Mouse (Mus musculus) heart, embryonic 15.5 days (tissue): ENCODE results near the gene Sfxn5. TPM values are rescaled to one million over a fixed set of nuclear protein-coding genes. Genes with fewer than 3 reads are reported as not detected.

ENCODE experiments used
- ATAC-seq: fragments of 200-750 bp; cut with Nextera tagmentation; replicated peaks from 2 replicates; pipeline ENCODE4 v1.8.0; 2017; ENCODE audit warnings: low read depth, moderate TSS enrichment; ENCODE audit not compliant: insufficient number of reproducible peaks, insufficient read depth, low FRiP score
- H3K27ac ChIP-seq: fragments of 300-500 bp; sonication (generic); 2 replicates; pipeline ENCODE4 v1.5.1; 2015; ENCODE audit warnings: mild to moderate bottlenecking, inconsistent platforms
- H3K27me3 ChIP-seq: fragments of 300-500 bp; sonication (generic); 2 replicates; pipeline ENCODE4 v1.6.1; 2015; ENCODE audit warnings: inconsistent platforms
- H3K36me3 ChIP-seq: fragments of 300-500 bp; sonication (generic); 2 replicates; pipeline ENCODE4 v1.6.1; 2015; ENCODE audit warnings: mild to moderate bottlenecking, inconsistent platforms
- H3K4me1 ChIP-seq: fragments of 300-500 bp; sonication (generic); replicated peaks from 2 replicates; pipeline ENCODE4 v1.6.1; 2015; ENCODE audit warnings: inconsistent platforms
- H3K4me2 ChIP-seq: fragments of 300-500 bp; sonication (generic); 2 replicates; pipeline ENCODE4 v1.6.1; 2015; ENCODE audit warnings: inconsistent platforms, mild to moderate bottlenecking, moderate library complexity
- H3K4me3 ChIP-seq: fragments of 300-500 bp; sonication (generic); 2 replicates; pipeline ENCODE4 v1.5.1; 2015; ENCODE audit warnings: mild to moderate bottlenecking, inconsistent platforms
- H3K9ac ChIP-seq: fragments of 300-500 bp; sonication (generic); 2 replicates; pipeline ENCODE4 v1.6.1; 2015; ENCODE audit warnings: mild to moderate bottlenecking, inconsistent platforms
- H3K9me3 ChIP-seq: fragments of 300-500 bp; sonication (generic); replicated peaks from 2 replicates; pipeline ENCODE4 v1.6.1; 2016; ENCODE audit warnings: inconsistent platforms
- WGBS: fragments of 180-500 bp; shearing (Covaris S2); methylation state at CpG from one replicate; pipeline ENCODE4 v1.1.7; 2015; ENCODE audit warnings: mixed read lengths; 5-methylcytosine and 5-hydroxymethylcytosine counted together
- polyA plus RNA-seq: library from polyadenylated mRNA; unstranded; fragments of >200 nt; fragmentation: Nextera tagmentation; extraction: Ambion mirVana; gene quantifications from 2 replicates; pipeline ENCODE4 v1.2.1, GENCODE M21; 2015

Sfxn5 gene
- polyA plus RNA-seq, 1 experiment from 2014 or later: 3.7 TPM

DNA sequence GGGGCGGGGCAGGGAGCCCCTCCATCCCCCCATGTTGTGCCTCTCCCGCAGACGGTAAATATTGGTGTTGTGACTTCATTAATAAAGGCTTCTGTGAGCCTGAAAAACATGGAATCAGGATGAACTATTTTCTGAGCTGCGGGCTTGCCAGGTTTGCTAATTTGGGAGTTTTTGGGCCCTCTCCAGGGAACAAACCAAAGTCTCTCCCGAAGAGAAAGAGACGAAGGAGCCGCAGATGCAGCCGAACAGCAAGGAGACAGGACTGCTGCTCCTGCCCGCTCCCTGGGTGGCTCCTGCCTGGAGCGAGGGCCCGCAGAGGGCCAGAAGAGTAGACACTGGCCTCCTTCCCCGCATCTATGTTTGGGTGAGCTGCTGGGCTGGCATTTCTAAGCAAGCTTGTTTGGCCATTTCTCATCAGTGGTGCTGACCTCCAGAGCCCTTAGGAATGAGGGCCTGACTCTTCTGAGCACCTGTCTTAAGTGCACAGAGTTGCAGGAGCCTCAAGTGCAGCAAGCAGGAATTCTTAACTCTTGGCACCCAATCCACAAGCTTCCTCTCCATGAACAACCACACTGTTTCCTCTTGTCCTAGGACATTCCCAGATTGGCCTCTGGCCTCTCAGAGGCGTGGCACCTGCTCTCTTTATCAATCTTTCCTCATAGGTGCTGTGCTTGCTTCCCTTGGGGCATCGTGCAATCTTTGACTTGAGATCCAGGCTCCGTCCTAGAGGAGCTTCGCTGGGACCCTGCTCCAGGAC, 126.9 kb downstream of the Sfxn5 start:
- no peak overlapping the region for H3K4me2 ChIP-seq

DNA sequence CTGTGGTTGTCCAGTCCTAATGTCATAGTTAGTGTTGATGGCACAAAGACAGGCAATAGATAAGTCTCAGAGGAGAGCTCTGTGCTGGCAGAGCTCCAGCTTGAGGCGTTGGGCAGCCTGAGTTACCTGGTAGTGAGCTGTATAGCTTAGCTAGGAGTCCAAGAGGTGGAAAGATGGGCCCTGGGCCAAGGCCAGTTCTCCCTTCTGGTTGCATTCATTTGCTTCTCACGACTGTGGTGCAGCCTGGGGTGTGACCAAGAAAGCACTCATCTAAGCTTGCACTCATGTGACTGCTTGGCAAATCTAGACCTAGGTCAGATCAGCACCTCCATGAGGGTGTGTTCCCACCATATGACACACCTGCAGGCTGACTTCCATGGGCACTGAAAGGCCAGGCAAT, 135.3 kb downstream of the Sfxn5 start:
- 27% methylated on average over 2 of the region's 2 CpGs for WGBS
- H3K9me3 ChIP-seq: no peaks in the 10 kb centered on the region
- H3K27me3 ChIP-seq: peaks cover 73% of the 10 kb centered on the region
- H3K9ac ChIP-seq: no peak overlapping the region
- 0 out of 2 replicates have a peak, but pooled peaks cover 3% of the 10 kb centered on the region for H3K4me1 ChIP-seq
- H3K27ac ChIP-seq: no peak overlapping the region
- H3K36me3 ChIP-seq: no peaks in the 10 kb centered on the region
- H3K4me2 ChIP-seq: no peak overlapping the region
- no peak for ATAC-seq
- no peak overlapping the region for H3K4me3 ChIP-seq

More for the DNA sequence above, 126.9 kb downstream of the Sfxn5 start:
- Histone ChIP-seq H3K4me1 (0 out of 2 replicates have a peak, but pooled peaks cover 5% of the 10 kb centered on the region), H3K9ac (no peak overlapping the region), H3K4me3 (no peak overlapping the region), H3K27me3 (peaks cover 55% of the 10 kb centered on the region), H3K36me3 (no peaks in the 10 kb centered on the region), H3K27ac (no peak overlapping the region), H3K9me3 (no peaks in the 10 kb centered on the region)
- no peak for ATAC-seq
- 39% methylated on average over 16 of the region's 16 CpGs for WGBS

DNA sequence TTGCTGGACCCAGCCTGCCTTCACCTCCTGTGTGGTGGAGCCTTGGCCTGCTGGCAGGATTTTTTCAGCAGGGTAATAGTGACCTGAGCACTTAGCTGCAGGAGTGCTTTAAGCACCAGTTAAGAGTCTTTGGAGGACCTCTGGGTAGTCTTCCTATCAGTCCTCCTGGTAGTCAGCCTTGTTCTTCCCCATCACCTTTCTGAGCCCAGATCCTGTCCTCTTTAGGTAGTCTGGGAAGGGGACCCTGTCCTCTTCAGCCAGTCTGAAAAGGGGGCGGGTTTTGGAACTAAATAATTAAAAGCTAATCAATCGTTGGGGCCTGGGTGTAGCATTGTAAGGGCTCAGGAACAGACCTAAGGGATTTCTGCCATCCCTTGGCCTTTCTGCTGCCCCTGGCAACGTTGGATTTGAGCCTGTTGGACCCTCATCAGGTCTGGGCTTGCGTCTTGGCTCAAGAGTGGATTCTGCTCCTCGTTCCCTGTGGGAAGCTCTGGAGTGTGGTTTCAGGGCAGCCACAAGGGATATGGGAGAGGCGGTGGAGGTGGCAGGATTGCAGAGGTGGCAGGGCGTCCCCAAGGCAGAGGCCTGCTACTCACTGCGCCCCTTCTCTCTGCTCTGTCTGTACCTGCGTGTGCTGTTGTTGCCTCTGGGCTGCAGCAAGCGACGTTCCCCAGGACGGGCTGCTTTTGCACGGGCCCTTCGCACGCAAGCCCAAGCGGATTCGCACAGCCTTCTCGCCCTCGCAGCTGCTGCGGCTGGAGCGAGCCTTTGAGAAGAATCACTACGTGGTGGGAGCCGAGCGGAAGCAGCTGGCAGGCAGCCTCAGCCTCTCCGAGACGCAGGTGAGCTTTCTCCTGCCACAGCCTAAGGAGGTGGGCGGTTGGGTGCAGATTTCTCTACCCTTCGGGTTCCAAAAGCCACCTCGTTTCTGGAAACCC, 139.6 kb downstream of the Sfxn5 start:
- Histone ChIP-seq H3K27me3 (peaks cover 90% of the 10 kb centered on the region), H3K27ac (no peak overlapping the region), H3K36me3 (no peaks in the 10 kb centered on the region), H3K4me1 (peaks cover 16% of the 10 kb centered on the region), H3K9me3 (no peaks in the 10 kb centered on the region), H3K9ac (no peak overlapping the region), H3K4me3 (no peak overlapping the region), H3K4me2 (no peak overlapping the region)
- ATAC-seq: no peak
- 15% methylated on average over 29 of the region's 29 CpGs for WGBS

DNA sequence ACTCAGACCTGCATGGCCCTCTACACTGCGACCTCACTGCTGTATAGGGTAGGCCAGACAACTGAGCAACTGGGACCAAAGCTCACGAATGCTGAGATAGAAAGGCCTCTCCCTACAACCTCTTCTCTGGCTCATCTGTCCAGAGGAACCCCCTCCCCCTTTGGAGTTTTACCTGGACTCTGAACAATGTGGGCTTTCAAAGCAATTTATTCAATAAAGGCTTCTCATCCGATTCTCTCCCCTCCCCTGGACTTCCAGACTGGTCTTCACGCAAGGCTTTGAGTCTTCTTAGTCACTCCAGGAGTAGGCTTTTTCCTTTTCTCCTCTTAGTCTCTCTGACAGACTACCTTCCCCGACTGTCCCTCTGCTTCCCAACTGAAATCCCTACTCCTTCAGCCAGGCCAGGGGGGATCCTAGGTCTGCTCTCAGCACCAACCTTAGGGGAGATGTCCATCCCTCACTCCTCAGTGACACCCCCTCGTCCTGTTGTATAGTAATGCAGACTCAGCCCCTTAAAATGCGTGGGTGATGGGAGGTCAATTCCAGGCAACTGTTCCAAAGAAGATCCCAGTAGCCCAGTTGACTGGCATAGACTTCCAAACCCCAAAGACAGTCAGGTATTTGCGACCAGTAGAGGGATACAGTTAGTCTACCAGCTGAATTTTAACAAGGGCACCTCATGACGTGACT, 141.3 kb downstream of the Sfxn5 start:
- 24% methylated on average over 9 of the region's 9 CpGs for WGBS
- H3K9ac ChIP-seq: no peak overlapping the region
- no peaks in the 10 kb centered on the region for H3K9me3 ChIP-seq
- H3K27ac ChIP-seq: no peak overlapping the region
- ATAC-seq: no peak
- peaks cover 34% of the 10 kb centered on the region for H3K4me1 ChIP-seq
- H3K4me2 ChIP-seq: no peak overlapping the region
- H3K4me3 ChIP-seq: no peak overlapping the region
- peaks cover 93% of the 10 kb centered on the region for H3K27me3 ChIP-seq
- no peaks in the 10 kb centered on the region for H3K36me3 ChIP-seq

DNA sequence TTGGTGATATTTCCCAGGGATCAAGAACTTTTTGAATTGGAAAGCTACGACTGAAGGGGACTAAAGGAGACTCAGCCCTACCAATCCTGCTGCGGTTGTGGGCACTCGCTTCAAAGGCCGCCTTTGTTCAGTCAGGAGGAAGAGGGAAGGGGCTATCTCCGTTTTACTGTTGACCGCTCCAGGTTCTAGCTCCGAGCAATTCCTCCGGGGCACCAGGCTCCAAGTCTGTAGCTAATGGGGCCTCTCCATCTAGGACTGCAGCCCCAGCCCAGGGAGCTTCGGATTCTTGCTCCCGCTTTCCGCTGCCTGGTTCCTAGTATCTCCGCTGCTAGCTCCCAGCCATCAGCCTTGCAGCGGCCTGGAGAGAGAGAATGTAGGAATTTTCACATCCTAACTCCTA, 142.6 kb downstream of the Sfxn5 start:
- Histone ChIP-seq H3K9me3 (no peaks in the 10 kb centered on the region), H3K9ac (no peak overlapping the region), H3K36me3 (no peaks in the 10 kb centered on the region), H3K27me3 (peaks cover 94% of the 10 kb centered on the region), H3K27ac (no peak overlapping the region), H3K4me3 (peak overlapping the region; percentile 47), H3K4me1 (peaks cover 42% of the 10 kb centered on the region), H3K4me2 (peak overlapping the region; percentile 67)
- no peak for ATAC-seq
- 3% methylated on average over 13 of the region's 13 CpGs for WGBS

DNA sequence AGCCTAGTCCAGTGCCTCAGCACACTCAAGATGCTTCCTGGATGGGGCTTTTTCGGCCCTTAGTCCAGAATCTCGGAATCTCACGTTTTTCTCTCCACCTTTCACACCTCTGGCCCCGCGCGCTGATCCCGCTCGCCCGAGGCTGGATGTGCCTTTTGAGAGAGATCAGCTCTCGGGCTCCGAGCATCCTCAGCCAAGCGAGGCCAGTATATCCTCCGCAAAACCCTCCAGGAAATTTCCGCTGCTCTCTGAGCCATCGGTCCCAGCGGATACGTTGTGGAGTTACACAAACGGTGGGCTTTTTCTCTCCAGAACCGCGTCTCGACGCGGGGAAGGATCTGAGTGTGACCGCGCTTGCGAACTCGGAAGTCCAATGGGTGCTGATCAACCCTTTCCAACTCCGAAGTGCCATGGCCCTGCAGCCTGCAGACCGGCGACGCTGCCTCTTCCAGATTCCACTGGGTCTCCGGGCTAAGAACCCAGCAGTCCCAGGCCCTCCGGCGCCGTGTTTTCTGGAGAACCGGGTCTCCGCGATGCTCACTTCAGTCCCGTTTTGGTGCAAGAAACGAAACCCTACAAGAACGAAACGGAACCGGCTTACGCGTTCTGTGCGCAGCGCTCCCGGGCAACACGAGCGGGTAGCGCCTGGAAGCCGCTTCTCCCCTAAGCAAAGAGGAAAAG, 143.2 kb downstream of the Sfxn5 start:
- H3K4me1 ChIP-seq: peaks cover 42% of the 10 kb centered on the region
- H3K9ac ChIP-seq: no peak overlapping the region
- H3K36me3 ChIP-seq: no peaks in the 10 kb centered on the region
- peaks cover 97% of the 10 kb centered on the region for H3K27me3 ChIP-seq
- WGBS: under 1% methylated on average over 52 of the region's 52 CpGs
- H3K9me3 ChIP-seq: no peaks in the 10 kb centered on the region
- H3K4me3 ChIP-seq: peak overlapping the region; percentile 47
- no peak overlapping the region for H3K27ac ChIP-seq
- ATAC-seq: no peak
- H3K4me2 ChIP-seq: peak overlapping the region; percentile 67

DNA sequence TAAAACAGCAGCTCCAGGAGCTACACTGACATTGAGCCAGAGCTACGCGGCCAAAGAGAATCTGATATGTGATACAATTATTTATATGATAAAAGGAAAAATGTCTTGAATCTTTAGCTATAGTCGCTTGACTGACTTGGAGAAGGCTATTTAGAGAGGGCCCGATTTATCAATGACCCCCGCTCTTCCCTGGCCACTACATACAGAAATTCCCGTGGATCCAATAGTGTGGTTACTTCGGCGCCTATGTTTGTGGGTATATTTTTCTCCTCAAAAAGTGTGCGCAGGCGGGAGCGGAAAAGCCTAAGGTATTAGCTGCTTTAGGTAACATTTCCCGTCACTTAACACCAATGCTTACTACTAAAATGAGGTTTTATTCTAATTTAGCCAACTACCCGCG, 143.9 kb downstream of the Sfxn5 start:
- WGBS: 9% methylated on average over 14 of the region's 14 CpGs

DNA sequence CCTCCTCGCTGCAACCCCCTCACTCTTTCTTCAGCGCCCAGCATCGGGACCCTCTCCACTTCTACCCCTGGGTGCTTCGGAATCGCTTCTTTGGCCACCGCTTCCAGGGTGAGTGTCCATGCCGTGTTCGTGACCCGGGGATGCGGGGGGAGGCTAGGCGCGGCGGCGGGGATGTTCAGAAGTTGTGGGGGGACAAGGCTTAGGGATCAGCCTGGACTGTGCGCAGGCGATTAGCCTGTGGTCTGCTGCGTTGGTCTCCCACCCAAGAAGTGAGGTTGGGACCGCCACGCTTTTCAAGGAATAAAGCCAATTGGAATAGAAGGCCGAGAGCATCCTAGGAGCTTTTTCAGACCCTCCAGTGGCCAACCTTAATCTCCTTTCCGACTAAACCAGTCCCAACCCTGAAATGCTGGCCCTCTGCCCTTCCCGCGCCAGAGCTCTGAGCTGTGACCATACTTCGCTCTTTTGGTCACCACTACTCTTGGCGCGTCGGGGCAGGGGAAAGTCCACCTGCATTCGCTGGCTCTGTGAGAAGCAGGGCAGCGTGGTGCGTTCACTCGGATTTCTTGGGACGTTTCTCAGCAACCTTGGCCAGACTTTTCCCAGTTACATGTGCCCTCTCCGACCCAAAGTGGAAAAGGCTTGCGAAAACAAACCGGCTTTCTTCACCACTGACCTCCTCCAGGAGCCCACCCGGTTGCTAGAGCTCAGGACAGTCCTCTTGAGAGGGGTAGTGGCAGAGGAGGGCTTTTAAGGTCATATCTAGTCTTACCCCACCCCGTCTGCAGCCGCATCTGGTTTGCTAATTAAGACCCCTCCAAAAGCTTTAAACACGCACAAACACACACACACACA, 144.7 kb downstream of the Sfxn5 start:
- ATAC-seq: no peak
- H3K4me1 ChIP-seq: peaks cover 39% of the 10 kb centered on the region
- WGBS: 2% methylated on average over 39 of the region's 39 CpGs
- H3K27ac ChIP-seq: no peak overlapping the region
- H3K9ac ChIP-seq: no peak overlapping the region
- peaks cover 94% of the 10 kb centered on the region for H3K27me3 ChIP-seq
- peak overlapping the region; percentile 48 for H3K4me3 ChIP-seq
- H3K4me2 ChIP-seq: peak overlapping the region; percentile 80
- no peaks in the 10 kb centered on the region for H3K9me3 ChIP-seq
- H3K36me3 ChIP-seq: no peaks in the 10 kb centered on the region

More for the DNA sequence above, 143.9 kb downstream of the Sfxn5 start:
- Histone ChIP-seq H3K27ac (no peak overlapping the region), H3K4me1 (peaks cover 42% of the 10 kb centered on the region), H3K4me3 (peak overlapping the region; percentile 47; the same call in 1 of the 2 replicates), H3K27me3 (peaks cover 94% of the 10 kb centered on the region), H3K9ac (no peak overlapping the region), H3K9me3 (no peaks in the 10 kb centered on the region), H3K4me2 (peak overlapping the region; percentile 67; the same call in 1 of the 2 replicates), H3K36me3 (no peaks in the 10 kb centered on the region)
- ATAC-seq: no peak

DNA sequence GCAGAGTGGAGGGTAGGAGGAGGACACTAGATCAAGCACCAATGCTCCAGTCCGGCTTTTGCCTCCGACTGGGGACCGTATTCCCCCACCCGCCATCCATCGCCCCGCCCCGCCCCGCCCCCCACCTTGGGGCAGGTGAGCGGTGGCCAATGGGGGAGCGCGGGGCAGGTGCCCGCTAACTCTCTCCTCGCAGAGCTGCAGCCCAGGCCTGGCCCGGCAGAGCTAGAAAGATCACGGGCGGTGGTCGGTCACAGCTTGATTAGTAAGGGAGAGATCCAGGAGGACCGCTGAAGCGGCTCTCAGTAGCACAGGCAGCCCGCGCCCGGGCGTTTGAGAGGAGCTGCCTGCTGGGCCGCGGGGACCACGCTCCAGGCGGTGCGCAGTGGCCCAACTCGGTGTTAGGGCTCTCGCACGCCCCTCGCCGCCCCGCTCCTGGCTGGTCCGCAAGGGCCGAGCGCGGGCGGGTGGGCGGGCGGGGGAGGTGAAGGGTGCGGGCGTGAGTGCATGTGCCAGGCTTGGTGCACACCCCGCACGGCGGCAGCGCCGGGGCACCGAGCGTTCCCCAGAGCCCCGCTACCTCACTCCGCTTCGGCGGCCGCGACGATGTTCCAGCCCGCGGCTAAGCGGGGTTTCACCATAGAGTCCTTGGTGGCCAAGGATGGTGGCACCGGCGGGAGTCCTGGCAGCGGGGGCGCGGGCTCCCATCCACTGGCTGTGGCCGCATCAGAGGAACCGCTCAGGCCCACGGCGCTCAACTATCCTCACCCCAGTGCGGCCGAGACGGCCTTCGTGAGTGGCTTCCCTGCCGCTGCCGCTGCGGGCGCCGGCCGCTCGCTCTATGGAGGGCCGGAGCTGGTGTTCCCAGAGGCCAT, 145.6 kb downstream of the Sfxn5 start, which contains the start of gene Emx1:
Gene Emx1 (plus strand): TSS at position 99 of the 872 bp plus-strand sequence.
- H3K27ac ChIP-seq: no peak within 1 kb of the TSS
- H3K4me1 ChIP-seq: peaks cover 39% of the 10 kb centered on the region
- H3K4me3 ChIP-seq: peak within 1 kb of the TSS; percentile 48
- H3K4me2 ChIP-seq: peak within 1 kb of the TSS; percentile 80
- under 1% methylated on average over 81 of the region's 81 CpGs for WGBS
- no peak within 1 kb of the TSS; the same call in 1 of the 2 replicates for H3K9ac ChIP-seq
- no peaks in the 10 kb centered on the region for H3K9me3 ChIP-seq
- 0 out of 2 replicates have a peak, but pooled peaks have one; percentile 18 for ATAC-seq
- no peaks in the 10 kb centered on the region for H3K36me3 ChIP-seq
- peaks cover 90% of the 10 kb centered on the region for H3K27me3 ChIP-seq
